Mouse (Mus musculus) frontal cortex, postnatal 10 days (tissue): ENCODE data around the gene Hand2.

Experiments used
- DNase-seq, 2 experiments: peaks; one replicate each; pipeline ENCODE4 v3.0.0; 2022; ENCODE audit warnings: low spot score in 2 of 2, mixed read lengths in 1 of 2

The Hand2 gene

DNA sequence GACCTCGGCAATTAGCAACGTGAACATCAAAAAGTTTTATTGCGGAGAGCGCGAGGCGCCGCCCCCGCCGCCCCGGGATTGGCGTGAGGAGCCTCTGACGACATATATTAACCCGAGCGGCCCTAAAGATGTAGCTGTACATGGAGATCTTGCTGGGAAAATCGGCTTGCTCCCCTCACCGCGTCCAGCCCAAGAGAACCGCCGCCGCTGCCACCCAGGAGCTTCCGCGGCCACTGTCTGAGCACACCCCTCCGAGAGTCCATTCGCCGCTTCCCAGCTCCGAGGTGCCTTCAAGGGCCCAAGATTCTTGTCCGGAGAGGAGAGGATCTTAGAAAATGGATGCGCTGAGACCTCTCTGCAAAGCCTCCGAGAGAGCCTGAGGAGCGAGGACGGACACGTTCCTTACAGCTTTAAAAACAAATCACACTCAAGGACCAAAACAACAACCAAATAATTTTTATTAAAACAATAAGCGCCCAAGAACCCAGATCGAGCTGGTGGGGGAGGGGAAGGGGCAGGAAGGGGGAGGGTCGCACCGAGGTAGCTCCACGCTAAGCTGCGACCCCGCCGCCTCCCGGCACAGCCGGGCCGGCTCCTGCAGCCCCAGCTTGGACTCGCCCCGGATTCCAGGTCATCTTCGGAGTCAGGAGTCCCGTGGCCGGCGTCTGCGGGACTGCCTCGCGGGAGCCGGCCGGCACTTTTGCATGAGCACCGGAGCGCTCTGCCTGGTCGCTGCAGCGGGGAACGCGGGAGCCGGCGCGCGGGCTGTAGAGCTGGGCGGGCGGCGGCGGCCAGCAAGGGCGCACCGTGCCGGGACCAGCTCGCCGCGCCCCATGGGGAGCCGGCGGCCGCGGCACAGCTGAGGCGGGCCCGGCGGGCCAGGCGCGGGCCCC, at the start of gene Hand2:
Gene Hand2, plus strand, starts transcription at position 133 of the 893 bp plus-strand sequence.
- DNase-seq, result no peak

DNA sequence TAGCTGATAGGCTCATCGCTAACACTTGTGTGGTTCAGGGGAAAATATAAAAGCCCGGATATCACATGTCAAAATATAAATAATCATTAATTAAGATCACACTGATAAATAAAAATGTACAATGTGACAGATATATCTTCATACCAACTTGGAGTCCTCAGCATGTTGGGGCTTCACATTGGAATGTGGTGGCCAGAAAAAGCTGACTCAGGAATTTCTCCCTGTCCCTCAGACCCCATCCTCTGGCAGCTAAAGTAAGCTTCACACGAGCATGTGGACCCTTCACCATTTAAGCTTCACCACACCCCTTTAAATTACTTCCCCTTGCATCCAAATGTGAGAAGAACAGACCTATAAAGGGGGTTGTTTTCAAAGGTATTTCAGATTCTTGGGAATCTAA, 47.7 kb upstream of the Hand2 start:
- DNase-seq, result no peak

DNA sequence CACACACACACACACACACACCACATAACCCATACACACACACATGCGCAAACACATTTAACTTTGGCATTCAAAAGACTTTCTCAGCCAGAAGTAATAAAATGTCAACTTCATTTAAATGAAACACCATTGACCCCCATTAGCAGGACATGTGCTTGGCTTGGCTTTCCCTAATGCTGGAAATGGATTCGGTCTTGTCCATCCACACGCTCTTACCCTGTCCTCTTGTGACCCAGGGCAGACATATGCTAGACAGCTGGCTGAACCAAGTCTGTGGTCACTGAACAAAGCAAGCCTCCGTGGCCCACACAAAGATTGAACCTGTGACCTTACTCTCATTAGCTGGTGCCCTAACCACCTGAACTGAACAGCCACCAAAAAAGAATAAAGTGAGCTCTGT, 27.3 kb upstream of the Hand2 start:
- DNase-seq, result no peak

DNA sequence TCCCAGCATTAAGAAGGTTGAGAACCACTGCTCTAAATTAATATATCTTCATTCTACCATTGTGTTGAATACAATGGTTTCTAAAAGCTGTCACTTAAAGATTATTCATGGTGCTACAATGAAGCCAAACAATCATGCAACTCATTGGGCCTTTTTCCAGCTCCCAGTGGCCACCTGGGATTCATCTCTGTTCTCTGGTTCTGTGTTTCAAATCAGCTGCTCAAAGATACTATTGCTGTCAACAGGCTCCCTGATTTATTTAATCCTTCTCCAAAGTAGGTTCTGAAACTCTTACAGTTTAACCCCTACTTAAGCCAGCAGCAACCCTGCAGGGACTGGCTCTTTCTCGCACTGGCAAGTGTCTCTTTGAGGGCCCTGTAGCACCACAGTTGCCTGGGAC, 17.3 kb upstream of the Hand2 start:
- no peak for DNase-seq

DNA sequence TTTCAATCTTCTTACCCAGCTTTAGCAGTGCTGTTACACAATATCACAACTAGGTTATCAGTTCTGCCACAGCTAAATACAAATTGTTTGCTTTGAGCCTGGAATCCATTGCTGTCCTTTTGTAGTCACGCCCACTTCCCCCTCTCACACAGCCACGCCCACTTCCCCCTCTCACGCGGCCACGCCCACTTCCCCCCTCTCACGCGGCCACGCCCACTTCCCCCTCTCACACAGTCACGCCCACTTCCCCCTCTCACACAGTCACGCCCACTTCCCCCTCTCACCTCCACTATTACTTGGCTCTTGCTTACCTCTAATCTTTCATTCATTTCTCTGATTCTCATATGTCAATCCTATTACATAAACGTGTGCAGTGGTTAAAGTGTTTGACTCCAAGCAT, 15.8 kb upstream of the Hand2 start:
- DNase-seq, result no peak

DNA sequence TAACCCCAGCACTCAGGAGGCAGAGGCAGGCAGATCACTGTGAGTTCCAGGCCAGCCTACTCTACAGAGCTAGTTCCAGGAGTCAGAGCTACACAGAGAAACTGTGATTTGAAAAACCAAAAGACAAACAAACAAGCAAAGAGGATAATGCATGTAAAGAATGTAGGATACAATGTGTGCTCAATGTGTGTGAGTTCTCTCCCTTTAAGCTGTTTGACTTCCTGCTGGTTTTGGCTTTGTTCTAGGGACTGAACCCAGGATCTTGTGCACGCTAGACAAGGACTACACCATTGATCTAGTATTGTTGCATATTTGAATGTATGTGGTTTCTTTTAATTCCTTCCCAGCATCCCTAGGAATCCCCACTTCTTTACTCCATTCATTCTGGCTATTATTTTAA, 14.3 kb upstream of the Hand2 start:
- no peak for DNase-seq

DNA sequence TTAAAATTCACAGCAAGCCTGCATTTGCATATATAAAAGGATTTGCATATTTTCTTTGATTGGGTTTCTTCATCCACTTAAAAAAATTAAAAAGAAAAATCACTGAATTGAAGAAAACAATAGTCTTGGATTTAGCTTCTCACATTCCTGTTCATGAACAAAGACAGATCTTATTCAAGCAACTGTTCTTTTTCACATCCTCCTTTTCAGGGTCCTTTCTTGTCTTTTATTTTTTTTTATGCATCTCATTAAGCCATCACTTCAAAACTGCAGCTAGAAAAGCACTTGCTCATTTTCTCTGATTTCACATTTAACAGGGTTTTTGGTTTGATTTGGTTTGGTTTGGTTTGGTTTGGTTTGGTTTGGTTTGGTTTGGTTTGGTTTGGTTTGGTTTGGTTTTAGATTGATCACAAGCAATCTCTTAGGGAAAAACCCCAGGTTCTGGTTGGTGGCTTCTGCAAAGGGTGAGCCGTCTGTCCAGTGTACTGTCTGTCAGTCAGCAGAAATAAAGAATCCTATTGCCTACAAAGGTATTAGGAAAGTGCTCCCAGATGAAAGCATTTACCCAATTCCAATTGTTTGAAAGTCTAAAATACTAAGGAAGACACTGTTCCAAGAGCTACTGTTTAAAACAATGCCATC, 10.8 kb upstream of the Hand2 start:
- no peak for DNase-seq

DNA sequence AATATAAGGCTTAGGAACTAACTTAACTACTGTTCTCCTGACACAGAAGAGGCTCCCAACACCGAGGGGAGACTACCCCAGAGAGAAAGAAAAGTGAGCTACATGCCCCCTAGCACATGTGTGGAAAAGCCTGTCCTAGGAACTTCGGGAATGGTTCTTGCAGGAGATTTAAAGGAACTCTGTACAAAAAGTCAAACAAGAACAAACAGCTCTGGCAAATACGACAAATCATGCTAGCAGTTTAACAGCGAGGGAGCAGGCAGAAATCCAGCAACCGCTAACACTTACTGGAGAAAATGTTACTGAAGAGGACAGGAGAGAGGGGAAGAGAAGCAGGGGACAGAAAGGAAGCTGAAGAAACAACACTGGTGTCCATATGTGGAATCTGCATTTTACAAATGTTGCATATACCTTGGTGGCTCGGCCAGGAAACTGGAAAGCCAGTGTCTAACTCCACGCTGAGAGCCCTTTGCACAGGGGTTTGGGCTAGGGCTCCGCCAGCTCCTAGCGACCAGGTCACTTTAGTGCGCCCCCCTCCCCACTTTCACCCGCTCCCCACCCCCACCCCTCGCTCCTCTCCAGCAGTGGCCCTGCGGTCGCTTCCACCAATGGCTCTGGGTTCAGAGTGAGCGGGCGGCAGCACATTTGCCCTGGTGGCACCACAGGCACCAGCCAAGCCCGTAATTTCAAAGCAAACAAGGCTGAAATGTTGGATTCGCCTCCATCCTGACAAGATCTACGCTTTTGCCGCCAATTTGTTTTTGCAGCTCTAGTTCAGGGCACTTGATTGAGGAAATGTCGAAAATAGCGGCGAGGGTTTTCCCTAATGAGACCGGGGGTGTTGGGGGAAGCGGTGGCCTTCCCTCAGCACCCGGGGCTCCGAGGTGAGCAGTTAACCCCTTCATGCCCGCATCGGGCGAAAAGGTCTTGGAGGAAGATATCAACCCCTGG, 8.5 kb upstream of the Hand2 start:
- DNase-seq, result no peak

DNA sequence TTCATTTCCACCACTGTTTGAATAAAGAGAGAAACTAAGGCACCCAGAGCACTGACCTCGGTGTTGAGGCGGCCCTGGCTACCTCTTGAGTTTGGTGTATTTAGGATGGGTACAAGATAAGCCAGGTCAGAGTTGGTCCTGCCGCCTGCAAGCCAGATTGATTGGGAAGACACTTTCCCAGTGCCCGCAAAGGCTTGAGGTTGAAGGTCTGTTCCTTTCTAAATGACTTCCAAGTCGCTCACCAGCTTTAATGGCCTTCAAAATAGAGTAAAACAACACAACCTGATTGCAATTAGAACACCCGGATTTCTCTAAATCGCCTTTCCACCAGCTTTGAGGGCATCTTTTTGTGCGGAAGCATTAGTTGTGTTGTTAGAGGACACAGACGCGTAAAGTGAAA, 7.2 kb upstream of the Hand2 start:
- no peak for DNase-seq

DNA sequence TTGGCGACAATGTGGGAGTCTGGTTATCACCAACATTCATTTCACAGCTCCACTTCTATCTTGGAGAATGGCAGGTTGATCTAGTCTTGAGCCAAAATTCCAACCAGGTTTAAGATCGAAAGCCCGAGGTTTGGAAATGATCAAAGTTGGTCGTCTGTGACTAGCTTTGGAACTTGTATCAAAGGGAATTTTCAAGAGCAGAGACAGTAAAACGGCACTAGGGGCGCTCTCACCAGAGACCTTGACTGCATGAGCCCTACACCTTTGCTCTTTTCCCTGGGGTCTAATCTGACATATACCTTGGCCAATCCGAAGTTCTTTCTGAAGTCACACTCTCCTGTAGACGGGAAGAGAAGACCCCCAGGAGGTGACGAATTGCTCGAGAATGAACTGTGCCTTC, 6.6 kb upstream of the Hand2 start:
- no peak for DNase-seq

DNA sequence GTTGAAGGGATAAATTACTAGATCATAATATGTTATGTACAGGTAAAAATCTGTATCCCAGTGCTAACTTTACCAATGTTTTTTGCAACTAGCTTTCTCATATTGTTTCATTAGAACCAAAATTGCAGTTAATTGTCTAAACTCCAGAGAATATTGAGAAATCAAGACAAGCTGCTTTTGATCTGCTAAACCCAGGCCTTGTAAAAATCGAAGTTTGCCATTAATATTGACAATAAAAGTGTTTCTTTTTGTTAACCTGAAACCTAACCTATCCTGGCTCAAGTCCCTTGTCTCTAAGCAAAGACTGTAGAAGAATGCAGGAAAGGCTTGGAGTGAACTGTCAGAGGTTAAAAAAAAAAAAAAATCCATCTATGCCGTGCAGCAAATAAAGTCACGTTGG, 5.3 kb upstream of the Hand2 start:
- DNase-seq, result no peak

DNA sequence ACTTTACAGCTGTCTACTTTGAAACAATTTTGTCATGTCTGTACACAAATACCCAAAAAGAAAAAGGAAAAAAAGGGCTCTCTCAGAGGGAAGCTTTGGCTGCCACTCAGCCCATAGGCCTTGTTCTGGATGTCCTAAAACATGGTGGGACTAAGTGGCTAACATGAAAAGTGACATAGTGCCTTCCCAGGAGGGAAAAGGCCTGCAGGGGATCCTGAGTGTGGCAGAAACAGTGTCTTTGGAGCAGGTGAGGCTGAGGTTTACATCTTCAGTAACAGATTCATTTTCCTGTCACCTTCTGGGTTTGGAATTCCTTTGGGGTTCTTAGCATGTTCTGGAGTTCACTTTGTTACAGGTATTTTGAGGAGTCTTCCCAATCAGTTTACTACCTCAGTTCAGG, 3.7 kb upstream of the Hand2 start:
- no peak for DNase-seq

DNA sequence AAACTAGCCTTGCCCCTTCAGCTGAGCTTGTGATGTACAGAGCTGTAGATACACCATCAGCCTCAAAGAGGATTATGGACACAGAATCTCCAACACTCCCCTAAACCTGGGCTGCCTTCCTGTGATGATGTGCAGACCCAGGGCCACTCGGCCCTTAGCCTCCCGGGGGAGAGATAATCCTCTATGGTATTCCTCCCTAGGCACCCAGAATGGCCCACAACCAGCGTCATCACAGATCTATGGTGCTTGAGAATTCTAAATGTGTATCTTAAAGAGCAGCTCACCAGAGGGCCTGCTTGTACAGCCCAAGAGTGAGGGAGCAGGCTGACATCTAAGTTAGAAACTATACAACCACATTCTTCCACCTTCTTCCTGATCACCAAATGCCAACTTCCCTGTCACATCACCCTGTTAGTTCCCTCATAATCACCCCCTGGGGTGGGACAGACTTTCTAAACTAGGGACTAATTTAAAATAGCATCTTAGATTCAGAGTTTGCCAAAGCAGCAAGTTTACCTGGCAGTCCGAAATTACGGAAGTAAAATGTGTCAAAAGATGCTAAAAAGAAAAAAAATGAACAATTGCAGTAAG, 2.8 kb upstream of the Hand2 start:
- no peak for DNase-seq

DNA sequence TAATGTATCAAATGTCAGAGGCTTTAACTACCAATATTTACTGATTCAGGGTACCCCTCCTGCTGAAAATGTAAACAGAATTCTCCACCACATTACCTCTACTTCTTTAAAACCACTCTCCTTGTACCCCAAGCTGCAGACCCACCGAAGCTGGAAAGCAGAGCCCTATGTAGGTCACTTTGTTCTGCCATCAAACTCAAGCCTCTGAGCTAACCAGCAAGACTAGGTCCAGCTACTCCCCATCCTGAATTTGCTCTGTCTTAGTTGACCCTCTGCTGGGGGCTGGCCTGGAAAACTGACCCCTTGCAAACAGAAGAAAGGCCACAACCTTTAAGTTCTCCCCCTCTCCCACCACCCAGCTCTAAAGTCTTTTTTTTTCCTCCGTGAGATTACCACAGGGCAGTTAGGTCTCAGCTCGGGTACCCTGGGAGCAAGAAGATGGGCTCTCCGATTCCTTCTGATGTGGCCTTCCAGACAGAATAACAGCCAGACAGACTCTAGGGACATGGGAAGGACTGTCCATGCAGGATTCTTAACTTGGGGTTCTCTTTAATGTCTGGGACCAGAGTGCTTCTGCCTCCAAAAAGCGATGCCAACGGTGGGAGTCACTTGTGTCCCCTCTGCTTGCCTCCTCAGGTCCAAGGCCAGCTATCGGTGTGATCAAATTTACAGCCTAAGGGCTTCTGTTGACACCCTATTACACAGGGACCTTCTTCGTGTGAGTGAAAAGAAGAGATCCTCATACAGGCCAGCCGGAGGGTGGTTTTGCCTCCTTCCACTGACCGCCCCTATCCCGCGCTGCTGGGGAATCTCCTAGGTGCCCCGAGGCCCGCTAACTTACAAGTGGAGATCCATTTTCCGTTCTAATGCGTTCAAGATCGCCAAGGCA, 1.4 kb upstream of the Hand2 start:
- no peak for DNase-seq

DNA sequence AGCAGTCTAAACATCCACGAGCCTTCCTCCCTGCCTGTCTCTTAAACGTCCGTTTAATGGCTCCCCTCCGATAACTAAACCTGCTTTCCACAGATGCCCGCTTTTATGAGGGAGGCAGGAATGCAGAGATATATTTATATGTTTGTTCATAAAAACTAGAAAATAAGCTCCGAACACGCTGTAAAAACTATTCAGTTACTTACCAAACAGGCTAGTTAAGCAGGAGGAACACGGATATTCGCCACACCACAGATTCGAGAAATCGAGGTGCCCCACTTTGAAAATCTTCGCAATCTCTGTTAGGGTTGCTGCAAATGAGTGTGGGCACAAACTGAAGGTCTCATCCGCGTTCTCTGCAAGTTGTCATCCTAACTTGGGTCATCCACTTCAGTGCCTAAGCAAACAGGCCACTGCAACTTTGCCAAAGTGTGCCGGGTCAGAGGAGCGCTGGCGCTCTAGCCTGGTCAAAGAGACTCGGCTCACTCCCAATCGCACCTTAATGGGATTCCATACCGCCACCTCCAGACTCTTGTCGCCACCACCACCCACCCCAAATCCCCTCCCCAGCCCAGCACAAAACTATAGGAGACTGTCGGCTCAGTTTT, 700 bp upstream of the Hand2 start:
- no peak for DNase-seq

DNA sequence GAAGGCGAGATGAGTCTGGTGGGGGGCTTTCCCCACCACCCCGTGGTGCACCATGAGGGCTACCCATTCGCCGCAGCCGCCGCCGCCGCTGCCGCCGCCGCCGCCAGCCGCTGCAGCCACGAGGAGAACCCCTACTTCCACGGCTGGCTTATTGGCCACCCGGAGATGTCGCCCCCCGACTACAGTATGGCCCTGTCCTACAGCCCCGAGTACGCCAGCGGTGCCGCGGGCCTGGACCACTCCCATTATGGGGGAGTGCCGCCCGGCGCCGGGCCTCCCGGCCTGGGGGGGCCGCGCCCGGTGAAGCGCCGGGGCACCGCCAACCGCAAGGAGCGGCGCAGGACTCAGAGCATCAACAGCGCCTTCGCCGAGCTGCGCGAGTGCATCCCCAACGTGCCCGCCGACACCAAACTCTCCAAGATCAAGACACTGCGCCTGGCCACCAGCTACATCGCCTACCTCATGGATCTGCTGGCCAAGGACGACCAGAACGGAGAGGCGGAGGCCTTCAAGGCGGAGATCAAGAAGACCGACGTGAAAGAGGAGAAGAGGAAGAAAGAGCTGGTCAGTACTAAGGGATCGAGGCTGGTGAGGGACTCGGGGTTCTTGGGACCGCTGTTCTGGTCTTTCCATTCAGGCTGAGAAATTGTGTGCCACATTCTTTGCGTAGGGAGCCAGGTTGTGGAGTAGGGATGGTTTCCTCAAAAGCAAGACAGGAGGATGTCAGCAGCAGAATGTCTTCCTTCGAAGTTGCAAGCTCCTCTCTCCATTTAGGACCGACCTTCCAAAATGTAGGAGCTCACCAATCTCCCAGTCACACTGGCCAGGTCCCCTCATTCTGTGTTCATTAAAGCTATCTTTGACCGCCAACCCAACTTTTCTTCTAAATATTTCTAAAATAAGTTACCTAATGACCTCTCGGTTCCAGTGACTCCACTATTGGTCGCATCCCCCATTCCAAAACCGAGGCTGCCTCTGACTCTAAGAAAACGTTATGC, 1.4 kb downstream of the Hand2 start:
- DNase-seq, result no peak

DNA sequence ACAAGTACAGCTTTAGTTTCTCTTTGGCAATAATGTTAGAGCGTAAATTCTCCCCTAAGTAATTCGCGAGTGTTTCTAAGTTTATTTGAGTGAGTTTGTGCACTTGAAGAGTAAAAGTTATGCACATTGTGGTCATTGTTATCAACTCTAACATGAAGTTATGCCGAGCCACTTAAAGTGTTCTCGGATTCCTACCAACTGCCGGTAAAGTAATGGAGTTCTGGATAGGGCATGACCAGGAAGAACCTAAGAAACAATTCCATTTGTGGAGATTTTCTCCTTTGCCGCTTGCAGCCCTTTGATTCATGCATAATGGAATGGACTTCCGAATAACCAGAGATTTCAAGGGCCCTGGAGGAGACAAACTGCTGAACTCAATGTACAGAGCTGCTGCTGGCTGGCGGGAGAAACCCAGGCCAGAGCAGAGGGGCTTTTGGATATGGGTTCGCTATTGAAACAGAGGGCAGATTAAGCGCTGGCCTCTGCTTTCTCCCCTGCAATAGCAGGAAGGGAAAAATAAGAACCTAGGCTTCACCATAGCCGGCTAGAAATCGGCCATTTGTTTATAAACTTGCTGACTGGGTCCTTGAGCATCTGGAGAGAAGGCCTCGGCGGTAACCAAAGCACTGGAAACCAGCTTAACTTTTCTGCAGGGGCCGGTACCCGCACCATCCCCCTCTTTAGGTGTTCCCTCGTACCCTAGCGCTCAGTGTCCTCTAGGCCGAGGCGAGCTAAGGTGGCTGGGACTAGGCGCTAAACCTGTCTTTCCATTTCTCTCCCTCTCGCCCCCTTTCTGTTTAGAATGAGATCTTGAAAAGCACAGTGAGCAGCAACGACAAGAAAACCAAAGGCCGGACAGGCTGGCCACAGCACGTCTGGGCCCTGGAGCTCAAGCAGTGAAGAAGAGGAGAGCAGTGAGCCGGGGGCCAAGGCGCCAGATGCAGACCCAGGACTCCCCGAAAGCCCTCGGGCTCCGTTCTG, 2.5 kb downstream of the Hand2 start:
- DNase-seq, result no peak

DNA sequence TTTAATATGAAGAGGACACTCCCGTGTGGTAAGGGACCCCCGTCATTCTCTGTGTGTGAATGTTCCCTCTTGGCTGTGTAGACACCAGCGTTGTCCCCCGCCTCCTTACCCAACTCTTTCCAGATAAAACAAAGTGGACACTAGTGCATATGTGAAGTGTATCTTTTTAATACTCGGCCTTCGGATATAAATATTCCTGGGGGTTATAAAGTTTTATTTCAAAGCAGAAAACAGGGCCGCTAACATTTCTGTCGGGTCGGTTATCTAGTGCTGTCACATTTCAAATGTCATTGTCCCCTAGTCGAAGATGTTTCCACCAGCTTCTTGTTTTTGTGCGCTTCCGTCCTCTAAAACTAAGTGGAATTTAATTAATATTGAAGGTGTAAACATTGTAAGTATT, 3.3 kb downstream of the Hand2 start:
- no peak for DNase-seq
